Mouse (Mus musculus) 3134 (cell line): Measurements from ENCODE around the gene Aatk.

Experiments used
- DNase-seq: peaks from one replicate; pipeline ENCODE4 v3.0.0-alpha.2; 2011; ENCODE audit warnings: low spot score; ENCODE audit not compliant: insufficient read length; ENCODE audit errors: extremely low read depth

Aatk gene

GRCm38 (mm10) chr11:119997351-119997750 lies 49.6 kb downstream of the Aatk start:
- no peak for DNase-seq

GRCm38 (mm10) chr11:119991338-119991678 lies 55.7 kb downstream of the Aatk start:
- DNase-seq = peak; percentile 89

- no peak for DNase-seq
Observed at GRCm38 (mm10) chr11:119990658-119991337, 56.2 kb downstream of the Aatk start.

GRCm38 (mm10) chr11:119989115-119989564 lies 57.8 kb downstream of the Aatk start:
- peak; percentile 88 for DNase-seq

GRCm38 (mm10) chr11:119988391-119988790 lies 58.6 kb downstream of the Aatk start:
- DNase-seq = peak; percentile 82

- no peak for DNase-seq
Observed at GRCm38 (mm10) chr11:119987876-119988275, 59.1 kb downstream of the Aatk start.

GRCm38 (mm10) chr11:119986751-119987425 lies 60.1 kb downstream of the Aatk start:
- DNase-seq = peak; percentile 59

- no peak for DNase-seq
Observed at GRCm38 (mm10) chr11:119983151-119983550, 63.8 kb downstream of the Aatk start.

- DNase-seq = no peak
Observed at GRCm38 (mm10) chr11:119982236-119982635, 64.7 kb downstream of the Aatk start.

GRCm38 (mm10) chr11:119981769-119982168 lies 65.2 kb downstream of the Aatk start:
- no peak for DNase-seq

- peak; percentile 52 for DNase-seq
Observed at GRCm38 (mm10) chr11:119979596-119980385, 67.2 kb downstream of the Aatk start.

GRCm38 (mm10) chr11:119978701-119979100 lies 68.3 kb downstream of the Aatk start:
- no peak for DNase-seq

GRCm38 (mm10) chr11:119975739-119976501 lies 71.0 kb downstream of the Aatk start:
- DNase-seq = peak; percentile 85

- DNase-seq = peak; percentile 76
Observed at GRCm38 (mm10) chr11:119973789-119974188, 73.2 kb downstream of the Aatk start.

- DNase-seq = peak; percentile 62
Observed at GRCm38 (mm10) chr11:119970021-119970851, 76.7 kb downstream of the Aatk start.

GRCm38 (mm10) chr11:119967892-119968291 lies 79.1 kb downstream of the Aatk start:
- no peak for DNase-seq

- DNase-seq = no peak
Observed at GRCm38 (mm10) chr11:119967401-119967800, 79.6 kb downstream of the Aatk start.

- no peak for DNase-seq
Observed at GRCm38 (mm10) chr11:119966294-119966693, 80.7 kb downstream of the Aatk start.

GRCm38 (mm10) chr11:119965053-119965452 lies 81.9 kb downstream of the Aatk start:
- DNase-seq = no peak

GRCm38 (mm10) chr11:119961511-119961910 lies 85.5 kb downstream of the Aatk start:
- DNase-seq = no peak
